Mouse (Mus musculus) heart, embryonic 10.5 days (tissue): ENCODE measurements around the gene Gls. TPM values are rescaled to one million over a fixed set of nuclear protein-coding genes. Genes with fewer than 3 reads are reported as not detected.
A peak's percentile ranks its signal among the peaks of the same experiment; 100 is the strongest.

ENCODE experiments used
- DNase-seq: peaks from one replicate; pipeline ENCODE4 v3.0.0-alpha.2; 2017; ENCODE audit warnings: low spot score
- H3K27ac ChIP-seq: fragments of 300-500 bp; sonication (generic); 2 replicates; pipeline ENCODE4 v1.5.1; 2016; ENCODE audit warnings: mild to moderate bottlenecking
- H3K27me3 ChIP-seq: fragments of 300-500 bp; sonication (generic); 2 replicates; pipeline ENCODE4 v1.6.1; 2016; ENCODE audit warnings: mild to moderate bottlenecking; ENCODE audit not compliant: poor library complexity, insufficient read depth, severe bottlenecking
- H3K36me3 ChIP-seq: fragments of 300-500 bp; sonication (generic); 2 replicates; pipeline ENCODE4 v1.6.1; 2016; ENCODE audit warnings: mild to moderate bottlenecking, moderate library complexity
- H3K4me1 ChIP-seq: fragments of 300-500 bp; sonication (generic); 2 replicates; pipeline ENCODE4 v1.6.1; 2016; ENCODE audit warnings: mild to moderate bottlenecking
- H3K4me3 ChIP-seq: fragments of 300-500 bp; sonication (generic); 2 replicates; pipeline ENCODE4 v1.5.1; 2016; ENCODE audit warnings: mild to moderate bottlenecking, moderate library complexity
- H3K9me3 ChIP-seq: fragments of 300-500 bp; sonication (generic); 2 replicates; pipeline ENCODE4 v1.6.1; 2016; ENCODE audit warnings: mild to moderate bottlenecking, moderate library complexity
- WGBS: fragments of 180-500 bp; shearing (Covaris S2); methylation state at CpG from one replicate; pipeline ENCODE4 v1.1.7; 2016; 5-methylcytosine and 5-hydroxymethylcytosine counted together
- polyA plus RNA-seq: library from polyadenylated mRNA; unstranded; fragments of >200 nt; fragmentation: Nextera tagmentation; extraction: Ambion mirVana; gene quantifications from 2 replicates; pipeline ENCODE4 v1.2.1, GENCODE M21; 2016

Gene Gls
- polyA plus RNA-seq, 1 experiment from 2014 or later = 25.1 TPM

- peak overlapping the region; percentile 47; the same call in 1 of the 2 replicates for H3K27ac ChIP-seq
- no peaks in the 10 kb centered on the region for H3K9me3 ChIP-seq
- DNase-seq = no peak
- H3K4me1 ChIP-seq = peaks cover 18% of the 10 kb centered on the region
- 64% methylated on average over 14 of the region's 14 CpGs for WGBS
- H3K36me3 ChIP-seq = peaks cover 4% of the 10 kb centered on the region; the same call in 1 of the 2 replicates
- no peaks in the 10 kb centered on the region for H3K27me3 ChIP-seq
- H3K4me3 ChIP-seq = no peak overlapping the region
Measured at GRCm38 (mm10) chr1:52166652-52167220, 66.3 kb downstream of the Gls start.

- H3K4me3 ChIP-seq = no peak overlapping the region
- H3K4me1 ChIP-seq = 0 out of 2 replicates have a peak, but pooled peaks cover 7% of the 10 kb centered on the region
- 87% methylated on average over 5 of the region's 5 CpGs for WGBS
- peaks cover 4% of the 10 kb centered on the region; the same call in 1 of the 2 replicates for H3K36me3 ChIP-seq
- no peaks in the 10 kb centered on the region for H3K27me3 ChIP-seq
- no peaks in the 10 kb centered on the region for H3K9me3 ChIP-seq
- H3K27ac ChIP-seq = no peak overlapping the region
- DNase-seq = no peak
Measured at GRCm38 (mm10) chr1:52163707-52164457, 69.2 kb downstream of the Gls start.

DNA sequence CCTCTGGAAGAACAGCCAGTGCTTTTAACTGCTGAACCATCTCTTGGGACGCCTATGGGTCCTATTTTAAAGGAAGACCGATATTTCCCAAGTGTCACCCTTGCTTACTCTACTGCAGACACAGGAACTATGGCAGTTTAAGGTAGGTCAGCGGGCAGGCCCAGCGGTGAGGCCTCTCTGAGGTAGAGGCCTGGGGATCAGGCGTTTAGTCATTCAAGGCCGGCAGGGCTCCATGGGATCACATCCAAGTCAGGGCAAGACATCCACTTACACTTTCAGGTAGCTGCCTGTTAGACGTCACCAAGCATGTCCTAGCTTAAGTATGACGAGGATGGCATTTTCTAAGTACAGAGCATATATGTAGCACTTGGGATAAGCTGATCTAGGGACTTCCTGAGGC, 71.9 kb downstream of the Gls start:
- Histone ChIP-seq H3K4me3 (no peak overlapping the region), H3K27ac (no peak overlapping the region), H3K4me1 (peaks cover 14% of the 10 kb centered on the region; the same call in 1 of the 2 replicates), H3K27me3 (no peaks in the 10 kb centered on the region), H3K36me3 (peaks cover 17% of the 10 kb centered on the region), H3K9me3 (no peaks in the 10 kb centered on the region)
- DNase-seq = no peak
- WGBS = 84% methylated on average over 8 of the region's 8 CpGs

DNA sequence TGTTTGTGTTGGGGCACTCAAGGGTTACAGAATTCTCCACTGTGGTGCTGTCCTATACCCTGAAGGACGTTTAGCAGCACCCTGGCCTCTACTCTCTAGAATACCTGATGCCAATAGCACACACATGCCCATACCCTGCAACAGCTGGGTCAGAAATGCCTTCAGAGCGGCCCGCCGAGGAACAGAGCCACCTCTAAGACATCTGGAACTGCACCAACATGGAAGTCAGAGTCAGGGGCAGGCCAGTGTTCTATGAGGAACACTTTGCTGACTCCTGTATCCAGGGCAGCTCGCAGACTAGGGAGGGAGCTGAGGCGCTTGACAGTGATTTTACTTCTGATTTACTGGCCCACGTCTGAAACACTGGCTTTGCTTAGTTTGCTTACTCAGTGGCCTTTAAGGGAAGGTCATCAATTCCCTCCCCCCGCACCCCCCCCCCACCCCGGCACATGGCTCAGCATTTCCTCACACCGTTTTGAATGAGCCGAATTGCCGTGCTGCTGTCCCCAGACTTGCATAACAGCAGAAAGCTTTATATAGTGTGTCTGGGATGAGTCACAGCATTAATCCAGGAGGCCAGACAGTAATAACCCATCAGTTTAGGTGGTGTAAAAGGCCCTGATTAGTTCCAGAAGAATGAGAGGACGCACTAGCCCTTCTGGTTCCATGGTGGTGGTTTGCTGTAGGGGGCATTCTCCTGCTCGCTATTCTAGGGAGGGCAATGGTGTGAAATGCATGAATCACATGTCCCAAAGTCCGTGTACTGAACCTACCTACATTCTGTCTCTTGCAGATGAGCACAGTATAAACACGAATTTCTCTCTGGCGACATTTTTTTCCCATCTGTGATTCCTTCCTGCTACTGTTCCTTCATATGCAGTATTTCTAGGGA, 74.3 kb downstream of the Gls start:
- H3K9me3 ChIP-seq = no peaks in the 10 kb centered on the region
- DNase-seq = no peak
- H3K36me3 ChIP-seq = peaks cover 16% of the 10 kb centered on the region
- peaks cover 14% of the 10 kb centered on the region; the same call in 1 of the 2 replicates for H3K4me1 ChIP-seq
- 75% methylated on average over 17 of the region's 17 CpGs for WGBS
- no peaks in the 10 kb centered on the region for H3K27me3 ChIP-seq
- H3K27ac ChIP-seq = peak overlapping the region; percentile 2; the same call in 1 of the 2 replicates
- no peak overlapping the region for H3K4me3 ChIP-seq

GRCm38 (mm10) chr1:52158040-52158439, 75.0 kb downstream of the Gls start:
- peaks cover 16% of the 10 kb centered on the region for H3K36me3 ChIP-seq
- no peak overlapping the region for H3K4me3 ChIP-seq
- no peak overlapping the region for H3K27ac ChIP-seq
- H3K27me3 ChIP-seq = no peaks in the 10 kb centered on the region
- peaks cover 14% of the 10 kb centered on the region; the same call in 1 of the 2 replicates for H3K4me1 ChIP-seq
- no peaks in the 10 kb centered on the region for H3K9me3 ChIP-seq
- no peak for DNase-seq
- 97% methylated on average over 2 of the region's 2 CpGs for WGBS

DNA sequence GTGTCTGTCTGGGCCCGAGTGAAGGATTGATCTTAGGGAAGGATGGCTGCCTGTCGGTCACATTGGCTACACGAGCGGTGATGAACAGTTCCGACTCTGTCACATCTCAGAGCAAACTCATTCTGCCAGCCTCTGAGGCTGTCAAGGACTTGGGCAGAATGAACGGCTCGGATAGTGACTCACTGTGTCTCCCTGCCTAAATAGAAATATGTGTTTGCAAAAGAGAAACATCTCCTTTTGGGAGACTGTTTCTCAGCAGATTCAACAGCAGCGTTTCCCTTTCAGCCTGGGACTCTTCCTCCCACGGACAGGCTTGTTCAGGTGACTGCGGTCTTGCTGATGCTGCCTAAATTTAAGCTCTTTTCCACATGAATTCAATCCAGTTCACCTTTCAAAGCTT, 76.7 kb downstream of the Gls start:
- no peaks in the 10 kb centered on the region for H3K9me3 ChIP-seq
- no peak overlapping the region for H3K4me3 ChIP-seq
- peaks cover 19% of the 10 kb centered on the region for H3K36me3 ChIP-seq
- no peaks in the 10 kb centered on the region for H3K27me3 ChIP-seq
- H3K27ac ChIP-seq = no peak overlapping the region
- H3K4me1 ChIP-seq = peaks cover 12% of the 10 kb centered on the region; the same call in 1 of the 2 replicates
- DNase-seq = no peak
- 85% methylated on average over 10 of the region's 10 CpGs for WGBS

- Histone ChIP-seq H3K4me3 (no peak overlapping the region), H3K4me1 (peaks cover 21% of the 10 kb centered on the region), H3K27me3 (no peaks in the 10 kb centered on the region), H3K9me3 (no peaks in the 10 kb centered on the region), H3K36me3 (peaks cover 19% of the 10 kb centered on the region), H3K27ac (no peak overlapping the region)
- DNase-seq = no peak
- 90% methylated on average over 8 of the region's 8 CpGs for WGBS
Measured at GRCm38 (mm10) chr1:52154890-52155289, 78.1 kb downstream of the Gls start.

GRCm38 (mm10) chr1:52152936-52153335, 80.1 kb downstream of the Gls start:
- peaks cover 32% of the 10 kb centered on the region for H3K4me1 ChIP-seq
- WGBS = 36% methylated on average over 3 of the region's 3 CpGs
- peaks cover 13% of the 10 kb centered on the region for H3K36me3 ChIP-seq
- no peaks in the 10 kb centered on the region for H3K9me3 ChIP-seq
- peak overlapping the region; percentile 23; the same call in 1 of the 2 replicates for H3K27ac ChIP-seq
- no peak for DNase-seq
- H3K27me3 ChIP-seq = no peaks in the 10 kb centered on the region
- H3K4me3 ChIP-seq = no peak overlapping the region

- WGBS = 57% methylated on average over 13 of the region's 13 CpGs
- peaks cover 8% of the 10 kb centered on the region for H3K36me3 ChIP-seq
- H3K4me3 ChIP-seq = no peak overlapping the region
- no peak overlapping the region; the same call in 1 of the 2 replicates for H3K27ac ChIP-seq
- peaks cover 34% of the 10 kb centered on the region for H3K4me1 ChIP-seq
- H3K9me3 ChIP-seq = no peaks in the 10 kb centered on the region
- DNase-seq = no peak
- H3K27me3 ChIP-seq = no peaks in the 10 kb centered on the region
Measured at GRCm38 (mm10) chr1:52152369-52152768, 80.7 kb downstream of the Gls start.

DNA sequence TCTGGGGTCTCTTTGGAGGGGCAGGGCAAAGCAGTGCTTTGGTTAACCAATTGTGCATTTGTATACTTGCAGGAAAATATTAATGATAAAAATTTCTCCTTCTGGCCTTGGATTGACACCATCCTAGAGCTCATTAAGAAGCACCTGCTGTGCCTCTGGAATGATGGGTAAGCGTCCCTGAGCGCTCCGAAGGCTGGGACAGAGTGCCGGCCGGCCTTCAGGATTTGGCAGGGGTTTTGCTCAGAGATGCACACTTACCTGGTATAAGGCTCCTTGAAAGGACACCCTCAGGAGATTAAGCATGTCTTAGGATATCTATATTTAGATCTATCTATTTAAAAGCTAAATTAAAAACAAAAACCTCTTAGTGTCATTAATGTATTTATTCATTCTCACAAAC, 81.9 kb downstream of the Gls start:
- H3K9me3 ChIP-seq = no peaks in the 10 kb centered on the region
- H3K27ac ChIP-seq = peak overlapping the region; percentile 70
- peaks cover 5% of the 10 kb centered on the region; the same call in 1 of the 2 replicates for H3K36me3 ChIP-seq
- peaks cover 34% of the 10 kb centered on the region for H3K4me1 ChIP-seq
- no peaks in the 10 kb centered on the region for H3K27me3 ChIP-seq
- 90% methylated on average over 5 of the region's 5 CpGs for WGBS
- H3K4me3 ChIP-seq = no peak overlapping the region
- DNase-seq = no peak

DNA sequence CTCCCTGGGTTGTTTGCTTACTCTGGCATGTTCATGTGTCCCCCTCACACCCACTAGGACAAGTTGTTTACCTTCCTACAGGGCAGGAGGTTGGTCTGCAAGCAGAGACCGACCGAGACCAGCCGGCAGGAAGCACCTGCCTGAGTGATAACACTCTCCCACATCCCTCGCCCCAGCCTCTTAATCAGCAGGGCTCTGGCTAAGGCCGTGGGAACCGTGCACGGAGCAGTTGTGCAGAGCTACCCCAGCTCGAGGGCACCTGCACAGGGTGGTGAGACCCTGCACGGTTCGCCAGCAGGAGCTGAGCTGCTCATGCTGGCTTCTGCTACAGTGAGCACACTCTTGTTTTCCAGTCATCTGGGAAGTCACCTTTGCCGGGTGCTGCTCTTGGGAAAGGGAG, 82.4 kb downstream of the Gls start:
- 16% methylated on average over 11 of the region's 11 CpGs for WGBS
- no peaks in the 10 kb centered on the region for H3K27me3 ChIP-seq
- no peak overlapping the region for H3K4me3 ChIP-seq
- peaks cover 34% of the 10 kb centered on the region for H3K4me1 ChIP-seq
- no peak for DNase-seq
- H3K27ac ChIP-seq = peak overlapping the region; percentile 70
- peaks cover 5% of the 10 kb centered on the region; the same call in 1 of the 2 replicates for H3K36me3 ChIP-seq
- H3K9me3 ChIP-seq = no peaks in the 10 kb centered on the region

DNA sequence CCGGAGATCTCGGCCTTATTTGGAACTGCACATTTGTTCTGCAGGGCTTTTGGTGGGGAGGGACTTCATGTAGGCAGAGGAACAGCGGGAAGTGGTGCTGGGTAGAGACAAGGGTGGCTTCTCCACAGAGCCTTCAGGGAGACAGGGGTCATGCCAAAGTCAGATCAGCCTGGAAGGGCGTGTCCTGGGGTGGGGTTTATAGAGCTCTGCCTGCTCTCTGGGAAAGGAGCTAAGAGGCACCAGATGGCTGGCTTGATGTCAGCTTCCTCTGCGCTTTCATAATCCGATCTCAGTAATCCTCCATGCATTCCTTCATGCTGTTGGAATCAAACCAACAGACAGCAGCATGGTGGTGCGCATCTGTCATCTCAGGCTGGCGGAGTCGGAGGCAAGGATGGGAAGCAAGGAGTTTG, 83.1 kb downstream of the Gls start:
- DNase-seq = no peak
- no peak overlapping the region; the same call in 1 of the 2 replicates for H3K4me3 ChIP-seq
- peaks cover 34% of the 10 kb centered on the region for H3K4me1 ChIP-seq
- no peaks in the 10 kb centered on the region for H3K9me3 ChIP-seq
- H3K36me3 ChIP-seq = peaks cover 5% of the 10 kb centered on the region; the same call in 1 of the 2 replicates
- WGBS = 49% methylated on average over 9 of the region's 9 CpGs
- H3K27ac ChIP-seq = peak overlapping the region; percentile 70
- no peaks in the 10 kb centered on the region for H3K27me3 ChIP-seq
